Mouse (Mus musculus) CH12.LX (cell line): Measurements from ENCODE around the gene Zfp697. TPM values are rescaled to one million over a fixed set of nuclear protein-coding genes. Genes with fewer than 3 reads are reported as not detected.

Experiments
- DNase-seq: peaks from one replicate; pipeline ENCODE4 v3.0.0-alpha.2; 2013; ENCODE audit errors: extremely low read depth
- H3K27ac ChIP-seq: 2 replicates; pipeline ENCODE4 v1.5.1; 2012; ENCODE audit warnings: low read depth, mild to moderate bottlenecking, control low read depth, moderate library complexity; ENCODE audit not compliant: insufficient read depth
- H3K27me3 ChIP-seq: replicated peaks from 2 replicates; pipeline ENCODE3; 2012; ENCODE audit warnings: inconsistent platforms
- H3K36me3 ChIP-seq, 2 experiments: replicated peaks in 1 of 2; 2 replicates each; pipeline versions ENCODE3 to v1.6.1; 2012; ENCODE audit warnings: inconsistent platforms in 1 of 2, low read length in 1 of 2, mild to moderate bottlenecking in 1 of 2, mixed read lengths in 1 of 2, moderate library complexity in 1 of 2; ENCODE audit not compliant: control insufficient read depth in 1 of 2, insufficient read depth in 1 of 2
- H3K4me1 ChIP-seq, 2 experiments: 2 replicates each; pipeline ENCODE4 v1.6.1; 2012; ENCODE audit warnings: inconsistent platforms in 1 of 2, moderate library complexity in 1 of 2; ENCODE audit not compliant: insufficient read depth in 2 of 2, control insufficient read depth in 1 of 2
- H3K4me2 ChIP-seq: 2 replicates; pipeline ENCODE4 v1.6.1; 2012; ENCODE audit warnings: low read depth, mild to moderate bottlenecking, control low read depth; ENCODE audit not compliant: poor library complexity, insufficient read depth, severe bottlenecking
- H3K4me3 ChIP-seq, 3 experiments: fragments of 150-350 bp in 1 of 3; sonication (generic) in 1 of 3; replicated peaks in 1 of 3; 2 replicates each; pipeline versions ENCODE3 to v1.5.1; 2011 to 2012; ENCODE audit warnings: low read depth in 2 of 3, low read length in 2 of 3, mild to moderate bottlenecking in 2 of 3, moderate library complexity in 2 of 3, control low read depth in 1 of 3, improper control_type of control experiment in 1 of 3, inconsistent platforms in 1 of 3, mixed read lengths in 1 of 3; ENCODE audit not compliant: poor library complexity in 1 of 3
- H3K79me2 ChIP-seq: replicated peaks from 2 replicates; pipeline ENCODE4 v1.6.1; 2012; ENCODE audit warnings: mild to moderate bottlenecking, moderate library complexity; ENCODE audit not compliant: control insufficient read depth, poor library complexity, insufficient read depth, severe bottlenecking; ENCODE audit errors: extremely low read depth
- H3K9ac ChIP-seq: 2 replicates; pipeline ENCODE4 v1.6.1; 2012; ENCODE audit warnings: low read depth, mild to moderate bottlenecking, control low read depth, moderate library complexity; ENCODE audit not compliant: insufficient read depth
- H3K9me3 ChIP-seq: replicated peaks from 2 replicates; pipeline ENCODE3; 2012; ENCODE audit warnings: low read length, inconsistent platforms, mixed read lengths
- CHD1 ChIP-seq: IDR thresholded peaks from 2 replicates; pipeline ENCODE4 v1.6.1; 2012; ENCODE audit warnings: low read depth, low read length, improper control_type of control experiment, inconsistent platforms
- GABPA ChIP-seq: IDR thresholded peaks from 2 replicates; pipeline ENCODE4 v1.6.1; 2012; ENCODE audit warnings: low read depth, low read length, improper control_type of control experiment, inconsistent platforms; ENCODE audit not compliant: insufficient replicate concordance
- HCFC1 ChIP-seq: IDR thresholded peaks from 2 replicates; pipeline ENCODE4 v1.6.1; 2012; ENCODE audit warnings: low read depth, mild to moderate bottlenecking, inconsistent platforms, low read length, improper control_type of control experiment
- IRF4 ChIP-seq: IDR thresholded peaks from 2 replicates; pipeline ENCODE4 v1.6.1; 2014; ENCODE audit warnings: low read depth, mild to moderate bottlenecking, inconsistent platforms, low read length, improper control_type of control experiment
- JUN ChIP-seq: IDR thresholded peaks from 2 replicates; pipeline ENCODE4 v1.6.1; 2011; ENCODE audit warnings: low read depth, mild to moderate bottlenecking, low read length, improper control_type of control experiment, moderate library complexity; ENCODE audit not compliant: insufficient read depth
- JUND ChIP-seq: conservative IDR thresholded peaks from 2 replicates; pipeline ENCODE4 v1.6.1; 2011; ENCODE audit warnings: low read depth, low read length, improper control_type of control experiment
- KAT2A ChIP-seq: IDR thresholded peaks from 2 replicates; pipeline ENCODE4 v1.6.1; 2012; ENCODE audit warnings: low read length, improper control_type of control experiment, inconsistent platforms; ENCODE audit not compliant: insufficient replicate concordance
- MAFK ChIP-seq: IDR thresholded peaks from 2 replicates; pipeline ENCODE4 v1.6.1; 2011; ENCODE audit warnings: low read length, improper control_type of control experiment; ENCODE audit not compliant: insufficient replicate concordance
- MAX ChIP-seq: IDR thresholded peaks from 2 replicates; pipeline ENCODE4 v1.6.1; 2011; ENCODE audit warnings: low read length, improper control_type of control experiment
- MAZ ChIP-seq: IDR thresholded peaks from 2 replicates; pipeline ENCODE4 v1.6.1; 2012; ENCODE audit warnings: low read depth, mild to moderate bottlenecking, inconsistent platforms, low read length, improper control_type of control experiment, moderate library complexity
- MXI1 ChIP-seq: IDR thresholded peaks from 2 replicates; pipeline ENCODE4 v1.6.1; 2011; ENCODE audit warnings: mild to moderate bottlenecking, low read depth, low read length, improper control_type of control experiment
- MYC ChIP-seq: IDR thresholded peaks from 2 replicates; pipeline ENCODE4 v1.6.1; 2011; ENCODE audit warnings: low read depth, mild to moderate bottlenecking, improper control_type of control experiment, low read length
- NELFE ChIP-seq: IDR thresholded peaks from 2 replicates; pipeline ENCODE4 v1.6.1; 2011; ENCODE audit warnings: low read depth, low read length, improper control_type of control experiment
- SIN3A ChIP-seq: IDR thresholded peaks from 2 replicates; pipeline ENCODE4 v1.6.1; 2012; ENCODE audit warnings: low read length, improper control_type of control experiment, inconsistent platforms
- SMC3 ChIP-seq: IDR thresholded peaks from 2 replicates; pipeline ENCODE4 v1.6.1; 2011; ENCODE audit warnings: low read depth, low read length, improper control_type of control experiment
- TBP ChIP-seq: conservative IDR thresholded peaks from 2 replicates; pipeline ENCODE4 v1.6.1; 2011; ENCODE audit warnings: low read depth, low read length, improper control_type of control experiment
- TCF12 ChIP-seq: IDR thresholded peaks from 2 replicates; pipeline ENCODE4 v1.6.1; 2014; ENCODE audit warnings: low read depth, mild to moderate bottlenecking, inconsistent platforms, low read length, improper control_type of control experiment
- USF1 ChIP-seq: IDR thresholded peaks from 2 replicates; pipeline ENCODE4 v1.6.1; 2014; ENCODE audit warnings: low read depth, mild to moderate bottlenecking, inconsistent platforms, low read length, improper control_type of control experiment
- USF2 ChIP-seq: conservative IDR thresholded peaks from 2 replicates; pipeline ENCODE4 v1.6.1; 2011; ENCODE audit warnings: low read depth, low read length, improper control_type of control experiment
- dilution Hi-C: fragments of 300-500 bp; cut with MboI; formaldehyde crosslinking; loops from 2 replicates; pipeline ENCODE4 v1.14.3; 2020; ENCODE audit warnings: low sequenced_read_pairs; ENCODE audit not compliant: extremely low pct_unique_long_range_greater_than_20kb, extremely low pct_ligation_motif_present
- in situ Hi-C: fragments of 300-500 bp; cut with MboI; formaldehyde crosslinking; loops from 3 replicates; pipeline ENCODE4 v1.14.3; 2019; ENCODE audit warnings: low sequenced_read_pairs, low pct_ligation_motif_present, low pct_unique_long_range_greater_than_20kb, mixed read lengths
- polyA plus RNA-seq: library from polyadenylated mRNA; unstranded; fragments of >175 nt; gene quantifications from 2 replicates; pipeline ENCODE4 v1.2.1, GENCODE M21; 2012; ENCODE audit warnings: low read depth; ENCODE audit not compliant: insufficient read length
- total RNA-seq, 2 experiments: library from RNA; depleted of rRNA; stranded (reverse); fragments of 300-350 nt in 1 of 2; fragments of >200 nt in 1 of 2; gene quantifications; 2 replicates each; pipeline ENCODE4 v1.2.3; 2012 to 2014

Zfp697 gene
- total and polyA plus RNA-seq, 3 experiments, result not detected

DNA sequence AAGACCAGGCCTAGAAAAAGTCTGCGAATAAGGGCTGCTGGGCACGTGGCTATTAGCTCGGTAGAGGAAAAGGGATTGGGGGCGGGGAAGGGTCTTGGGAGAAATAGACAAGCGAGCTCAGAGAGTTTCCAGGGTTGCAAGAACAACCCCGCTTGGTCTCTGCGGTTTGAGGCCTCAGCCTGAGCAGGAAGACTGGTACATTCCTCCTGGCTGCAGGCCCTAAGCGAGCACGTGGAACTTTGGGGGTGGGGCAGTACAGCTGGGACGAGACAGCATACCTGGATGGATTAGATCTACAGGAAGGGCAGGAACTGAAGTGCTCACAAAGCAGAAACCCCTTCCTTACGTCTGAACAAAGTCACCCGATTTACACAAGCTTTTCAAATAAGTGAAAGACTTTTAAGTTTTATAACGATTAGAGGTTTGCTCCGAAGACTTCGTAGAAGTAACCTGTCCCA is 43.6 kb upstream of the Zfp697 start (continued):
- 0 out of 2 replicates have a peak, but pooled peaks have one; percentile 5 for TF ChIP-seq MAFK
- no peak for TF ChIP-seq SMC3
- no peak for TF ChIP-seq KAT2A
- TF ChIP-seq MXI1, result peak; percentile 99
- 0 out of 2 replicates have a peak, but pooled peaks have one; percentile 14 for TF ChIP-seq TBP
- TF ChIP-seq HCFC1, result no peak
- TF ChIP-seq USF2, result no peak
- TF ChIP-seq JUND, result no peak
- TF ChIP-seq USF1, result no peak
- TF ChIP-seq JUN, result no peak
- TF ChIP-seq MYC, result peak; percentile 99
- TF ChIP-seq GABPA, result no peak
- TF ChIP-seq MAZ, result no peak
- TF ChIP-seq NELFE, result no peak
- TF ChIP-seq IRF4, result no peak

DNA sequence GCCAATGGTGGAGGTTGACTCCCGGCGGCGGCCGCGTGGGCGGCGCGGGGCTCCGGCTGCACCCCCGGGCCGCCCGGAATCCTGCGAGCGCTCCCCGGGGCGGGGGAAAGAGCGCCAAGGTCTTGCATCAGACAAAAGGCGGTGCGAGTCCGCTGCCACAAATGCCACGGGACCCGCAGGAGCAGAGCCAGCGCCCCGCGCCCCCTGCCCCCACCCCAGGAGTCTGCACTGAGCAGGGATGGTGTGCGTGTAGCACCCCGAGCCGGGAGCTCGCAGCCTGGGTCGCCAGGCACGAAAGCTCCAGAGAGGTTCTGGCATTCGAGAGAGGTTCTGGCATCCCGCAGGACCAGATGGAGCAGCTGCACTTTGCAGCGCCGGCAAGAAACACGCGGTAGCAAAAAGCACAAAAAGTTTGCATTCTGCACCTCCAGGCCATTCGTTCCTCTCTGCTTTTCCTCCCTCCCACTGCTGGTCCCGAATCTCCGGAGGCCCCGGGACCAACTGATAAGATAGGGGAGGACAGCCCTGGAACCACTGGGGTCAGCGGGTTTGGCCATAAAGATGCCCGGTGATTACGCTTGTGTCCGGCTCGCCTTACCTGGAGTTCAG is 43.1 kb upstream of the Zfp697 start:
- peaks cover 52% of the 10 kb centered on the region for H3K79me2 ChIP-seq
- H3K9ac ChIP-seq, result peak overlapping the region; percentile 94
- H3K4me3 ChIP-seq, result peak overlapping the region; percentile 75 to 97 (median 75)
- H3K4me2 ChIP-seq, result peak overlapping the region; percentile 34; the same call in 1 of the 2 replicates
- peak; percentile 31 for DNase-seq
- TF ChIP-seq SIN3A (0 out of 2 replicates have a peak, but pooled peaks have one; percentile 33), GABPA (no peak), JUN (no peak), KAT2A (no peak), TCF12 (0 out of 2 replicates have a peak, but pooled peaks have one; percentile 1), MAZ (no peak), MAX (0 out of 2 replicates have a peak, but pooled peaks have one; percentile 13), CHD1 (0 out of 2 replicates have a peak, but pooled peaks have one; percentile 30)
- H3K36me3 ChIP-seq, result peaks cover 11 to 18% of the 10 kb centered on the region in 2 experiments
- dilution Hi-C loops (no loop called here), in situ Hi-C loops (loop anchor here (25.0 kb wide), 1 partner anchor 577 kb away; no protein-coding TSS in a partner anchor)
- peak overlapping the region; percentile 67 for H3K27ac ChIP-seq
- no peaks in the 10 kb centered on the region for H3K27me3 ChIP-seq
- H3K9me3 ChIP-seq, result no peaks in the 10 kb centered on the region
- peaks cover 7 to 18% of the 10 kb centered on the region in 2 experiments for H3K4me1 ChIP-seq
